Mouse (Mus musculus): ENCODE data around the gene Adcy1.
"Not testable (repeated sequence)": the region's sequence is repeated elsewhere in the genome, so short reads cannot be mapped to it uniquely, and the experiment has no call there.

The Adcy1 gene

DNA sequence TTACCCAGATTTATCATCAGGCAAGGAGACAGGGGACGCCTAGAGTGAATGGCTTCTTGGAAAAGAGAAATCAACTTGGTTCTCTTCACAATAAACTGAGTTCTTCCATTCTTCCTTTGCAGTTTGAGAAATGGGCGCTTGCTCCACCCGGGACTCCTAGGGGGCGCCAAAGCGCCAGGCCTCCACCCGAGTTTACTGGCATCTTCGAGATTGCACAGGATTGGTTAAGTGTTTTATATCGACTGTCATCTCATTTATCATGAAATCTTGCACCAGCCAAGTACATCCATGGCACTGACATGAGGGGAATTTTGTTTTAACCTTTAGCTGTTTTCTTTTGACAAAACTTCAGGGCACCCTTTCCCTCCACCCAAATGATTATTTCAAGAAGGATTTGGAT is 152.4 kb downstream of the Adcy1 start:
- peak; percentile 36 to 66 for DNase-seq (ENCODE audit: low spot score in 2 of 2)

DNA sequence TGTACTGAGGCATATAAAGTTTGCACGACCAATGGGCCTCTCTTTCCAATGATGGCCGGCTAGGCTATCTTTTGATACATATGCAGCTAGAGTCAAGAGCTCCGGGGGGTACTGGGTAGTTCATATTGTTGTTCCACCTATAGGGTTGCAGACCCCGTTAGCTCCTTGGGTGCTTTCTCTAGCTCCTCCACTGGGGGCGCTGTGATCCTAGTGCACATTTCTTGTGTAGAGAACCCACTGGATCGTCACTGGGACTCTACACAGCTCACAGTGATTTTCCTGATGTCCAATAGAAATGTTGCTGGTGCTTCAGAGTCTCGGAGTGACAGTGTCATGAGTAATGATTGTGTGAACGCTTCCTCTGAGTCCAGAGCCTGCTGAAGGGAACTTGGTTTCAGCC is 158.5 kb downstream of the Adcy1 start:
- not testable (repeated sequence) for DNase-seq (ENCODE audit: low spot score in 2 of 2)

DNA sequence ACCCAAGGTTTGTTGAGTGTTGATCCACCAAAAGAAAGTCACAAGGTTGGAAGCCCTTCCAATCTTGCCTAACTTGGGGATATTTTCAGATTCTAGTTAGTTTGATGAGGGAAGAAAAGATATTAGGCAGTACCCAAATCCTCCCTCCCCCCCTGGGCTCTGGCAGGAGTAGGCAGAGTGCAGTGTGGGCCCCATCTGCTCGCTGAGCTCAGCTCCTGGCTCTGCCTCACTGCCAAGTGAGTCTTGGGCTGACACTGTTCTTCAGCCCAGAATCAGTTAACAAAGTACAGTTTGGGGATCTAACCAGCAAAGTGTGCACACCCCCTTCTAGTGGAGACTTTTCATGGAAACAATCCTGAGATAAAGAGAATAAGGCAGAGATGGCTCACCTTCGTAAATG is 162.9 kb downstream of the Adcy1 start:
- no peak for DNase-seq (ENCODE audit: low spot score in 2 of 2)

- DNase-seq (ENCODE audit: low spot score in 2 of 2), result no peak
Observed at GRCm38 (mm10) chr11:7226810-7227550, 163.7 kb downstream of the Adcy1 start.

GRCm38 (mm10) chr11:7228107-7228506 is 164.8 kb downstream of the Adcy1 start:
- DNase-seq (ENCODE audit: low spot score in 2 of 2), result no peak
